Comparison of ENCODE assay signal across 12 mouse cellular contexts in the genomic region with DNA sequence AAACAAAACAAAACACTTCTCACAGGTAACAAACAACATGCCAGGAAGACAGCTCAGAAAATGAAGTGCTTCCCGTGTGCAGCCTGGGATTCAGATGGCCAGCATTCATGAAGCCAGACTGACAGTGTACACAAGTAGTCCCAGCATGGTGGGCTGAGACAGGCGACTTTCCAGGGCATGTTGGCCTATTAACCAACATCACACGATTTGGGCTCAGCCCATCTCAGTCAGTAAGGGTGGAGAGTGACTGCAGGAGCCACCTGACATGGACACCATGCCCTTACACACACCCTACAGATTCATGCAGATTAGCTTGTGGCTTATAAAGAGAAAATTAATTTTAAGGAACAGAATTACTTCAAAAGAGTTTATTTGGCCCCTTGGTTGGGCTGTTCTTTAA.
"Had no signal": no experiment of that assay in that cellular context is flagged by ENCODE, and none has a peak within 500 bp of the region (broad histone marks: within the 10 kb centered on the region; RNA-seq: fewer than 3 reads in every experiment).

No protein-coding gene starts in this region.

- H3K36me3 ChIP-seq: neural tube, embryonic 15.5 days had no signal

- H3K4me1 ChIP-seq: midbrain, embryonic 10.5 days; midbrain, embryonic 12.5 days had no signal

- H3K27me3 ChIP-seq: midbrain, embryonic 12.5 days; neural tube, embryonic 13.5 days; neural tube, embryonic 15.5 days had no signal

- H3K27ac ChIP-seq: midbrain, embryonic 10.5 days; midbrain, embryonic 12.5 days; neural tube, embryonic 13.5 days had no signal

- H3K9ac ChIP-seq: lung, embryonic 14.5 days; midbrain, embryonic 12.5 days; neural tube, embryonic 13.5 days; neural tube, embryonic 15.5 days had no signal

- DNase-seq: lung, embryonic 14.5 days; lung, postnatal 4 days; midbrain, embryonic 14.5 days; retina, postnatal 1 day; spleen, adult 18-20 months; thymus, adult 18-20 months had no signal

- H3K4me3 ChIP-seq: midbrain, embryonic 10.5 days; midbrain, embryonic 12.5 days; myocyte; neural tube, embryonic 13.5 days; neural tube, embryonic 15.5 days had no signal

- ATAC-seq: midbrain, embryonic 16.5 days had no signal

- H3K9me3 ChIP-seq: midbrain, embryonic 10.5 days; midbrain, embryonic 12.5 days; neural tube, embryonic 13.5 days; neural tube, embryonic 15.5 days had no signal

- H3K4me2 ChIP-seq: lung, embryonic 14.5 days; midbrain, embryonic 12.5 days; neural tube, embryonic 13.5 days; neural tube, embryonic 15.5 days had no signal
